Mouse (Mus musculus): ENCODE data around the gene Spint3. TPM values are rescaled to one million over a fixed set of nuclear protein-coding genes. Genes with fewer than 3 reads are reported as not detected.
"Not testable (repeated sequence)": the region's sequence is repeated elsewhere in the genome, so short reads cannot be mapped to it uniquely, and the experiment has no call there.

The Spint3 gene
- polyA plus RNA-seq (2012; rRNA removed) = not detected in 2 replicates

DNA sequence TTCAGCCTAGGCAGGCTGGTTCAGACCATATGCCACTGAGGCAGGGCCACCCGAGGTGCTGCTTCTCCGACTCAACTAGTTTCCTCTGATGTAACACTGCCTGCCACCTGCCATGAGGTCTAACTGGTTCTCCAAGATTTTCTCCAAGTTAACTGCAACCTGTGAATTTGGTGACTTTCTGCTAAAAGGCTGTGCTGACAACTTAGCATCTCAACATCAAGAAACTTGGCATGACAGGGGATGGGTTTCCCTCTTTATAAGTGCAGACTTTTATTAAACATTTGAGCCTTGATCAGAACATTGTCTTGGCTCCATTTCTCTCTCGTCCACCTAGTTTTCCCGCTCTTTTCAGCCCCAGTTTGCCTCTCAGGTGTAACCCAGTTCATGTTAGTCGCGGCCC lies at the start of gene Spint3:
Gene Spint3 (minus strand): TSS at position 101 of the 400 bp plus-strand sequence.
- not testable (repeated sequence) for H3K27me3 ChIP-seq (replicated peaks; ENCODE audit: control insufficient read depth, insufficient read depth, low read length)
- WGBS = 71% methylated on average over 6 of the region's 6 CpGs

DNA sequence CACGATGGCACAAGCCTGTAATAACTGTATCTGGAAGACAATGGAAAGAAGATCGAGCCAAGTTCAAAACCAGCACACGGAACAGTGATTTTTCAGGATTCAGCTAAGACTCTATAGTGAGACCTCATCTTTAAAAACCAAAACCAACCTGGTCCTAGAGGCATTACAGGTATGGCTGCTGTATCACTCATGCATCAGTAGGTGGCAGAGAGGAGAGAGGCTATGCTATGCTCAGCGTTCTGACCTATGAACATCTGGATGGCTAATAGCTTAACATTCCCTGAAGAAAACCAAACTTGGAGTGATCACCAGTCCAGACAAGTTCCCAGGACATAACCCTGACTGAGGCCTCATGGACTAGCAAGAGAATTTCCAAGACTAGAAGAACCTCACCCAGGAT lies 48.5 kb upstream of the Spint3 start:
- Histone ChIP-seq H3K4me3 (ENCODE audit: insufficient read depth, low read depth, low read length) (no peak overlapping the region), H3K4me1 (ENCODE audit: control insufficient read depth, insufficient read depth, low read length) (no peaks in the 10 kb centered on the region), H3K27ac (ENCODE audit: insufficient read depth, low read depth, low read length) (no peak overlapping the region), H3K27me3 (replicated peaks; ENCODE audit: control insufficient read depth, insufficient read depth, low read length) (no peaks in the 10 kb centered on the region), H3K36me3 (ENCODE audit: control insufficient read depth, insufficient read depth, low read length) (no peaks in the 10 kb centered on the region)
- peak; percentile 8 for DNase-seq
- 75% methylated on average over 4 of the region's 4 CpGs for WGBS
- TF ChIP-seq POLR2A (IDR thresholded peaks at IDR 0.05; ENCODE audit: low read depth, low read length) = no peak
- TF ChIP-seq CTCF (conservative IDR thresholded peaks at IDR 0.05; ENCODE audit: insufficient read depth, insufficient read length, low read depth, low read length) = no peak; the same call in 1 of the 2 replicates

More for the DNA sequence above, at the start of gene Spint3:
- not testable (repeated sequence) for H3K4me1 ChIP-seq (ENCODE audit: control insufficient read depth, insufficient read depth, low read length); DNase-seq; H3K36me3 ChIP-seq (ENCODE audit: control insufficient read depth, insufficient read depth, low read length); H3K4me3 ChIP-seq (ENCODE audit: insufficient read depth, low read depth, low read length); H3K27ac ChIP-seq (ENCODE audit: insufficient read depth, low read depth, low read length)

DNA sequence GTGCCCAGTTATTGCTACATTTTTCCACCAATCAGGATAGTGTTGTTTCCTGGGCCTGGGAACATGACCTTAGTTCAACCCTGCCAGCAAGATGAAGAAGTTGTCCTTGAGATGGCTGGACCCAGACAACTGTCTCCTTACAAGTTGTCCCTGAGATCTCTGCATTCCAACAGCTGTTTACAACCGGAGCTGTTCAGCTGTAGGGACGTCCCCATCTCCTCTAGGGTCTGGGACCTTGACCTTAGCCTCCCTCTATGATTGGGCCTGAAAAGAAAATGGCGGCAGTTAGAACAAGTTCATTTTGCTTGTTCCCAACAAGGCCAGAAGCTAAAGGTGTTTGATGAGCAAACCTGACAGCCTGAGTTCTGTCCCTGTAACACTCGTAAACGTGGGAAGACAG lies 45.8 kb upstream of the Spint3 start:
- no peaks in the 10 kb centered on the region for H3K4me1 ChIP-seq (ENCODE audit: control insufficient read depth, insufficient read depth, low read length)
- H3K27me3 ChIP-seq (replicated peaks; ENCODE audit: control insufficient read depth, insufficient read depth, low read length) = no peaks in the 10 kb centered on the region
- H3K36me3 ChIP-seq (ENCODE audit: control insufficient read depth, insufficient read depth, low read length) = no peaks in the 10 kb centered on the region
- no peak for TF ChIP-seq POLR2A (IDR thresholded peaks at IDR 0.05; ENCODE audit: low read depth, low read length)
- TF ChIP-seq CTCF (conservative IDR thresholded peaks at IDR 0.05; ENCODE audit: insufficient read depth, insufficient read length, low read depth, low read length) = no peak
- DNase-seq = no peak
- H3K27ac ChIP-seq (ENCODE audit: insufficient read depth, low read depth, low read length) = no peak overlapping the region
- 82% methylated on average over 5 of the region's 5 CpGs for WGBS
- no peak overlapping the region for H3K4me3 ChIP-seq (ENCODE audit: insufficient read depth, low read depth, low read length)

DNA sequence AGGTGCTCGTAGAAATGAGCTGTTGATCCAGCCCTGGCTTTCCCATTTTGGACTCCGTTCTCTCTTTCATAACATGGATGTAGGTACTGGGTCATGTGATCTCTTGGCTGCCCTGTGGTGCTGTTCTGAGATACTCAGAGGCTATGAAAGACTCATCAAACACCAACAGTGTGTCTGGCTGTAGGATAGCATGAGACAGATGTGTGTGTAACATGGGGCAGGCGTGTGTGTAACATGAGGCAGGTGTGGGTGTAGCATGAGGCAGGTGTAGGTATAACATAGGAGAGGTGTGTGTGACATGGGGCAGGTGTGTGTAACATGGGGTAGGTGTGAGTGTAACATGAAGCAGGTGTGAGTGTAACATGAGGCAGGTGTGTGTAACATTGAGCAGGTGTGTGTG lies 42.1 kb upstream of the Spint3 start:
- Histone ChIP-seq H3K27ac (ENCODE audit: insufficient read depth, low read depth, low read length) (no peak overlapping the region), H3K4me3 (ENCODE audit: insufficient read depth, low read depth, low read length) (no peak overlapping the region), H3K4me1 (ENCODE audit: control insufficient read depth, insufficient read depth, low read length) (no peaks in the 10 kb centered on the region), H3K27me3 (replicated peaks; ENCODE audit: control insufficient read depth, insufficient read depth, low read length) (no peaks in the 10 kb centered on the region), H3K36me3 (ENCODE audit: control insufficient read depth, insufficient read depth, low read length) (no peaks in the 10 kb centered on the region)
- TF ChIP-seq CTCF (conservative IDR thresholded peaks at IDR 0.05; ENCODE audit: insufficient read depth, insufficient read length, low read depth, low read length) (no peak), POLR2A (IDR thresholded peaks at IDR 0.05; ENCODE audit: low read depth, low read length) (no peak)
- no peak for DNase-seq
- 96% methylated on average over 3 of the region's 3 CpGs for WGBS

DNA sequence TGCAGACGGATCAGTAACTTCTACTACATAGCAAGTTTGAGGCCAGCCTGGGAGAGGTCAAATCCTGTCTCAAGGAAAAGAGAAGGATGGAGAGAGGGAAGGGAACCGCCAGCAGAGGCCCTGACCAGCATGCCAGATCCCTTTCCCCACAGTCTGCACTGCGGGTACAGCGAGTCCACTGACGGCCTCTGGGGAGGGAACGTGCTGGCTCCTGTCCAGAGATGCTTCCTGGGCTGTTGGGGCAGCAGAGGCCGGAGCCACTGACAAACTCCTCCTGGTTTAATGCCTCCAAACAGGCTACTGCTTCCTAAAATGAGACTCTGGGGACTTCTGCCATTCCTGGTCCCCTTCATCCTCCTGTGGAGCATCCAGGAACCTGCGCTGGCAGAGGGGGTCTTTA lies 40.2 kb upstream of the Spint3 start, which contains the start of the genes Wfdc6b and Wfdc8:
Gene Wfdc6b (plus strand): TSS at position 52 of the 400 bp plus-strand sequence.
Gene Wfdc8 (minus strand): TSS at position 156 of the 400 bp plus-strand sequence.
- H3K36me3 ChIP-seq (ENCODE audit: control insufficient read depth, insufficient read depth, low read length); H3K4me1 ChIP-seq (ENCODE audit: control insufficient read depth, insufficient read depth, low read length); H3K27ac ChIP-seq (ENCODE audit: insufficient read depth, low read depth, low read length); H3K27me3 ChIP-seq (replicated peaks; ENCODE audit: control insufficient read depth, insufficient read depth, low read length); H3K4me3 ChIP-seq (ENCODE audit: insufficient read depth, low read depth, low read length): not testable (repeated sequence)
- DNase-seq = peak; percentile 39
- WGBS = 42% methylated on average over 8 of the region's 8 CpGs

DNA sequence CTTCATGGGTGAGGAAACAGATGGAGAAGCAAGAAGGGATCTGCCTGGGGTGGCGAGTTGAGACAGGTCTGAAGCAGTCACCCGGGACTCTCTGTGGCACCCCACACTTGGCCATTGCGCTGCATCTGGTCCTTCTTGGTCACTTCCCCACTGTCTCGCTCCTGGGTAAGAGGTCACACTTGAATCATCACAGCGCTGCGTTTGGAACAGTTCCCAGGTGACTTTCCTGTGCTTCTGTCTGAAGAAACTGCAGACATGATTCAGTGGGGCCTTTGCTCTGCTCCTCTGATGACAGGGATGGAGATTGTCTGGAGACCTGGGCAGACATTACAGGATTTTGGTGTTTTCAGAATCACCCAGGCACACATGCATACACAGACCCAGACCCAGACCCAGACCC lies 35.5 kb upstream of the Spint3 start:
- H3K27ac ChIP-seq (ENCODE audit: insufficient read depth, low read depth, low read length) = no peak overlapping the region
- no peaks in the 10 kb centered on the region for H3K27me3 ChIP-seq (replicated peaks; ENCODE audit: control insufficient read depth, insufficient read depth, low read length)
- no peak for TF ChIP-seq POLR2A (IDR thresholded peaks at IDR 0.05; ENCODE audit: low read depth, low read length)
- TF ChIP-seq CTCF (conservative IDR thresholded peaks at IDR 0.05; ENCODE audit: insufficient read depth, insufficient read length, low read depth, low read length) = no peak
- no peaks in the 10 kb centered on the region for H3K4me1 ChIP-seq (ENCODE audit: control insufficient read depth, insufficient read depth, low read length)
- 29% methylated on average over 6 of the region's 6 CpGs for WGBS
- H3K4me3 ChIP-seq (ENCODE audit: insufficient read depth, low read depth, low read length) = no peak overlapping the region
- DNase-seq = no peak
- no peaks in the 10 kb centered on the region for H3K36me3 ChIP-seq (ENCODE audit: control insufficient read depth, insufficient read depth, low read length)

DNA sequence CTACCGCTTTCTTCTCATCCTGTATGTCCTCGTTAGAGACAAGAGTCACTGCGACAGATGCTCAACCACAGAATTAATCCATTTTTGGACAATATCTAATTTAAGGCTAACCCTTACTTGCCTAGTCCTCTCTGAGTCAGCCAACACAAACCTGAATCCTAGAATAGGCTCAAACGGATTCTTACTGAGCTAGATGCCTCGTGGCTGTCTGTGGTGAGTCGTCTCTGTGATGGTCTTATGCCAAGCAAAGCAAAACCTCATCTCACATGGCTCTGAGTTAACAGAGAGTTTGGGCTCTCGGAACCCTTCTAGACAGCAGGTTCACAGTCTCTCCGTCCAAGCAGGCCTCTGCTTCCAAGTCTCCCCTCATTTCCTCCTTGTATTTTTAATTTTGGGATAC lies 31.2 kb upstream of the Spint3 start:
- Histone ChIP-seq H3K36me3 (ENCODE audit: control insufficient read depth, insufficient read depth, low read length) (no peaks in the 10 kb centered on the region), H3K27ac (ENCODE audit: insufficient read depth, low read depth, low read length) (no peak overlapping the region), H3K27me3 (replicated peaks; ENCODE audit: control insufficient read depth, insufficient read depth, low read length) (no peaks in the 10 kb centered on the region), H3K4me3 (ENCODE audit: insufficient read depth, low read depth, low read length) (no peak overlapping the region), H3K4me1 (ENCODE audit: control insufficient read depth, insufficient read depth, low read length) (no peaks in the 10 kb centered on the region)
- no peak for DNase-seq
- no peak for TF ChIP-seq POLR2A (IDR thresholded peaks at IDR 0.05; ENCODE audit: low read depth, low read length)
- TF ChIP-seq CTCF (conservative IDR thresholded peaks at IDR 0.05; ENCODE audit: insufficient read depth, insufficient read length, low read depth, low read length) = no peak
- 84% methylated on average over 8 of the region's 8 CpGs for WGBS

DNA sequence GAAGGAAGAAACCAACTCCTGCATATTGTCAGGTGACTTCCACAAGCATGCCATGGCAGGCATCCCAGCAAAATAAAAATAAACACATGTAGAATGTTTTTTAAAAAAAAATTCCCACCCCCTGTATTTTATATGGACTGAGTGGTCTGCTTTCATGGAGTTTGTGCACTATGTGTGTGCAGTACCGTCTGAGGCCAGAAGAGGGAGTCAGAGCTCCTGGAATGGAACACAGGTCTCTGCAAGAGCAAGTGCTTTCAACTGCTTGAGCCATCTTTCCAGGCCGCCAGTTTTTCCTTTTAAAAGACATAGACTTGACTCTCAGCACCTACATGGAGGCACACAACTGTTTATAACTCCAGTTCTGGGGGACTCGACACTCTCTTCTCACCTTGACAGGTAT lies 30.2 kb upstream of the Spint3 start:
- Histone ChIP-seq H3K4me3 (ENCODE audit: insufficient read depth, low read depth, low read length) (no peak overlapping the region), H3K27me3 (replicated peaks; ENCODE audit: control insufficient read depth, insufficient read depth, low read length) (no peaks in the 10 kb centered on the region), H3K36me3 (ENCODE audit: control insufficient read depth, insufficient read depth, low read length) (no peaks in the 10 kb centered on the region), H3K4me1 (ENCODE audit: control insufficient read depth, insufficient read depth, low read length) (no peaks in the 10 kb centered on the region), H3K27ac (ENCODE audit: insufficient read depth, low read depth, low read length) (no peak overlapping the region)
- WGBS = 92% methylated on average over 3 of the region's 3 CpGs
- no peak for DNase-seq
- TF ChIP-seq POLR2A (IDR thresholded peaks at IDR 0.05; ENCODE audit: low read depth, low read length) = no peak
- TF ChIP-seq CTCF (conservative IDR thresholded peaks at IDR 0.05; ENCODE audit: insufficient read depth, insufficient read length, low read depth, low read length) = no peak

All from kidney, adult 2 months (tissue).